Mouse (Mus musculus) spleen, adult 2 months (tissue): ENCODE measurements at regions not wholly inside any gene's neighbourhood (a gene's known extent, or its start where the extent isn't known, plus 50 kb on each side); places are given as distances from the start of the nearest gene placed in this dataset.

Experiments
- CTCF ChIP-seq: fragments of 200-500 bp; IDR thresholded peaks from 2 replicates; pipeline ENCODE4 v1.5.1; 2011; ENCODE audit warnings: mild to moderate bottlenecking, inconsistent platforms; ENCODE audit not compliant: insufficient read depth, insufficient read length, insufficient replicate concordance; ENCODE audit errors: extremely low read depth
- POLR2A ChIP-seq: fragments of 200-500 bp; IDR thresholded peaks from 2 replicates; pipeline ENCODE4 v1.6.1; 2011; ENCODE audit warnings: low read depth, low read length, inconsistent platforms

GRCm38 (mm10) chr16:76130486-76130885, 108.4 kb upstream of the Samsn1 start:
- TF ChIP-seq POLR2A, result no peak
- TF ChIP-seq CTCF, result no peak
